Mouse (Mus musculus) cortical plate, adult 2 months (tissue): ENCODE results near the gene Ptpra.

Experiments
- CTCF ChIP-seq: fragments of 200-500 bp; IDR thresholded peaks from 2 replicates; pipeline ENCODE4 v1.5.1; 2011; ENCODE audit warnings: mild to moderate bottlenecking, control low read depth, low read length; ENCODE audit not compliant: insufficient read depth; ENCODE audit errors: extremely low read depth
- POLR2A ChIP-seq: fragments of 200-500 bp; IDR thresholded peaks from 2 replicates; pipeline ENCODE4 v1.6.1; 2011; ENCODE audit warnings: mild to moderate bottlenecking, low read length, control low read depth; ENCODE audit not compliant: insufficient read depth; ENCODE audit errors: extremely low read depth

GRCm38 (mm10) chr2:130466438-130466837 lies 16.4 kb downstream of the Ptpra start:
- no peak for TF ChIP-seq POLR2A
- TF ChIP-seq CTCF, result no peak
